Mouse (Mus musculus): ENCODE data around the gene Prss36. TPM values are rescaled to one million over a fixed set of nuclear protein-coding genes. Genes with fewer than 3 reads are reported as not detected.
"Not testable (repeated sequence)": the region's sequence is repeated elsewhere in the genome, so short reads cannot be mapped to it uniquely, and the experiment has no call there.

The Prss36 gene
- total RNA-seq (2021): 1 to 10 TPM; 6.1 to 7.1 TPM
- long read RNA-seq, experiment 1, partial matches to known transcripts: 1 of 12 reads
- long read RNA-seq, experiment 1, other reads (novel, unspliced or antisense): 5 of 12 reads
- long read RNA-seq, experiment 2, partial matches to known transcripts: 0 of 5 reads
- long read RNA-seq, experiment 2, other reads (novel, unspliced or antisense): 5 of 5 reads

DNA sequence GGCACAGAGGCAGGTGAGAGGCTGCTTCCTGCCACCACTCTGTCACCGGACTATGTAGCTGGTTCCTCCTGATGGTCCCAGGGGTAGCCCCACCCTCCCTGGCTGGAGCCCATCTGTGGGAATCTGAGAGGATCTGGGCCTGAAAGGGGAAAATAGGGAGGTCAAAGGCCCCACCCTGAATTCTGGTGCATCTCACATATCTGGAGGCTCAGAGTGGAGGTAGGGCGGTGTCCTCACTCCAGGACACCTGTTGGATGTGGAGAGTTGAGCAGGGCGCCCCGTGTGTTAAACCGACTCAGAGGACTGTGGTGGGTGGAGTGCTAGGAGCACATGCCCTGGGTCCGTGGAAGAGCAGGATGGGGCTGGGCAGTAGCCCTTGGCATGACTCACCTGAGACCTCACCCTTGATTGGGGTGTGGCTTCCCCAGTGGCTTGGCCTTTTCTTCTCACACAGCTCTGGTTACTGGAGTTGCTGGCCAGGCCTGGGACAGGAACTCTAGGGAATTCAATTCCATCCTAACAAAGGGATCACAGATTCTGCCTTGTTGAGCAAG lies at the start of gene Prss36:
Prss36 (minus strand) TSS at position 256 of the 554 bp plus-strand sequence.
- no peak for DNase-seq (ENCODE audit: low spot score)

DNA sequence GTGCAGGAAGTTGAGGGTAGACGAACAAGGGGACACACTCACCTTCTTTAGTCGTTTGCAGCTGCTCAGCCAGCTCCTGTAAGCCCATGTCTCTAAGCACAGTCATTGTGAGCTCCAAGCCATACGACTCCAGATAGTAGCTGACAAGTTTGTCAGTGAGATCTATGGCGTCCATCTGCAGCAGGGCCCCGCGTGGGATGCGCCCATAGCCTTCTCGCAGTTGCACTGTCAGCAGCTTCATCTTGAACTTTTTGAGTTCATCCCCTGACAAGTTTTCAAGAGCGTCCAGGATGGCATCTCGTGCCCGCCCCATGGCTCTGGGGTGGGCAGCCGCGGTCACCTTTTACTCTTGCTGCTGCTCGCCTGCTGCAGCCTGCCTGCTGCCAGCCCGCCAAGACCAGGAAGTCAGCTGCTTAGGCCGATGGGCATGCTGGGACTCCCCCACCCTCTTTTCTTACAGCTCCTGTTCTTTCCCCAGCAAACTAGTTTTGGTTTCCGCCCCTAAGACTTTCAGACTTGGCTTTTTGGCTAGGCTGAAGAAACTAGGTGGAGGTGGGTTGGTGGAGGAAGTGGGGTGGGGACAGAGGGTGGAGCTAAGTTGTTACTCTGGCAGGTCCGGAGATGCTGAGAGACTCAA lies 46.9 kb upstream of the Prss36 start, which contains the start of gene Pycard:
Pycard (minus strand) TSS at position 527 of the 637 bp plus-strand sequence.
- DNase-seq (ENCODE audit: low spot score): no peak

DNA sequence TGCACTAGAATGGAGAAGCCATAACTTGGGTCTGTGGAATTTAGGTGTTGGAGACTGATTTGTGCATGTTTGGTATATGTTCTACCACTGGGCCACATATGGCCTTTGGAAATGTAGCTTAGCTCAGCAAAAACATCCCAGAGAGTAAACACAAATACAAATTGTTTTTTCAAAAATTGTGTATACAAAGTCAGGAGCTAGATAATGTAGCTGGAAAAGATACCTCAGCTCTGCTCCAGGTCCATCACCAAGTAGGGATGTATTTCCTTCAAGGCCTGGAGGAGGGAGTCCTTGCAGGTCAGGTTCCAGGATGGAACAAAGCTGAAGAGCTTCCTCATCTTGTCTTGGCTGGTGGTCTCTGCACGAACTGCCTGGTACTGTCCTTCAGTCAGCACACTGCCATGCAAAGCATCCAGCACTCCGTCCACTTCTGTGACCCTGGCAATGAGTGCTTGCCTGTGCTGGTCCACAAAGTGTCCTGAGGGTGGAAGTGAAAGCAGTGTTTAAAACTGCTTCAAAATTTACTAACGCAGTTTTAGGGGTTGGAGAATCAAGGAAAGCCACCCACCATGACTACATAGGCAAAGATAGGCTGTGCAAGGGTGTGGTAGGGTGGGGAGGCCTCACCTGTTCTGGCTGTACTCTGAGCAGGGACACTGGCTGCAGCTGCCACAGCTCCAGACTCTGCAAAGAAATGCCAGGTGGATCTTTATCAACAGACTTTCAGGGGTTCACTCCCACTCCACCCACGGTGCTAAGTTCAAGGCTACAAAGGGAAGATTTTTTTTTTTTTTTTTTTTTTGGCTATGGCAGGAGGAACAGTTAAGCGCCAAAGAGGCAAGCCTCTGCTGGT lies 46.2 kb upstream of the Prss36 start:
- DNase-seq (ENCODE audit: low spot score): no peak

DNA sequence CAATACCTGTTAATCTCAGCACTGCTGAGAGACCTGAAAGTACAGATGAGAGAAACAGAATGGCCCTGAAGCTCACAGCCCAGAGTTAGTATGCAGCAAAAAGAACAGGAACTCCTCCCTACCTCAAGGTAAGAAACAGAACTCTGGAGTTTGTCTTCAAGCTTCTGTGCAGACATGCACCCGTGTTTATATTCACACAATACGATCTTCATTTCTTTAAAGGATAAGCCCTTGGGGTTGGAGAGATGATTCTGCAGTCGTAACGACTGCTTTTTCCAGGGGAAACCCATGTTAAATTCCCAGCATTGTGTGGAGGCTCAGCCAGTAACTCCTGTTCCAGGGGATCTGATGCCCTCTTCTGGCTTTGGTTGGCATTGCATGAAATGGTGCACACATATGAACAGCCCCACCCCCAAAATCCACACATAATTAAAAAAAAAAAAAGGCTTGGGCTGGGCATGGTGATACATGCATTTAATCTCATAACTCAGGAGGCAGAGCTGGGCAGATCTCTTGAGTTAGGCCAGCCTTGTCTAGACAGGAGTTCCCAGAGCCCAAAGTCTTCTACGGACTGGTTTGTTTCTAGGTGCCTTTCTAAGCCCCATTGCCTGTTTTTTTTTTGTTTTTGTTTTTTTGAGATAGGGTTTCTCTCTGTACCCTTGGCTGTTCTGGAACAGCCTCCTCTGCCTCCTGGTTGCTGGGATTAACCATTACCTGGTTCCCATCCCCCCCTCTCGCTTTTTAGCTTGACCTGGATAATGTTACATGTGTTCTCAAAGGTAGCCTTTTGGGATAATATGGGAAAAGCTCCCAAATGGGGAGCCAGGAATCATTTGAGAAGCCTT lies 45.3 kb upstream of the Prss36 start:
- peak; percentile 63 for DNase-seq (ENCODE audit: low spot score)

DNA sequence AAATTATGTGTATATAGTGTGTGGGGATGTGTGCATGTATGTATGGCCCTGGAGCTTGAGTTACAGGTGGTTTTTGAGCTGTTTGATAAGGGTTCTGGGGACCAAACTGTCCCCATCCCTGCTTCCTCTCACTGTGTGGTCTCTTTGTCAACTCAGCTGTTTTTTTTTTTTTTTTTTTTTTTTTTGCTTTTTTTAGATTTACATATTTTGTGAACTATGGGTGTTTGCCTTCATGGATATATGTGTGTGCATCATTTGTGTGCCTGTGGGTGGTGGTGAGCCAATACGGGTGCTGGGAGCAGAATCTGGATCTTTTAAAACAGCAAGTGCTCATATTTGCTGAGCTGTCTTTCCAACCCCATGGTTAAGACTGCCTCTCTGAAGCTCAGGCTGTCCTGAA lies 42.4 kb upstream of the Prss36 start:
- DNase-seq (ENCODE audit: low spot score): no peak

DNA sequence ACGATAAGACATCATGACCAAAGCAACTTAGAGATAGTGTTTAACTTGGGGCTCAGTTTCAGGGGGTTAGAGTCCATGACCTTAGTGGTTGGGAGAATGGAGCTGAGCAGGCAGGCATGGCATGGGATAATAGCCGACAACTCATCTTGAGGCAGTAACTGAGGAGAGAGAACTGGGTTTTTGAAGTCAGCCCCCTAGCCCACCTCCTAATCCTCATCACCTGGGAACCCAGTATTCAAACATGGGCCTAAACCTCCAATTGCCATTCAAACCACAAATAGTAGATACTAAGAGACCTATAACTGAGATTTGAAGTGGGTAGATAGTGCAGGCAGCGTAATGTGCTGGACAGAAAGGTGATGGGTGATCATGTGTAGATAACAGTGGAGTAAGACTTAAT lies 34.1 kb upstream of the Prss36 start:
- DNase-seq (ENCODE audit: low spot score): no peak

DNA sequence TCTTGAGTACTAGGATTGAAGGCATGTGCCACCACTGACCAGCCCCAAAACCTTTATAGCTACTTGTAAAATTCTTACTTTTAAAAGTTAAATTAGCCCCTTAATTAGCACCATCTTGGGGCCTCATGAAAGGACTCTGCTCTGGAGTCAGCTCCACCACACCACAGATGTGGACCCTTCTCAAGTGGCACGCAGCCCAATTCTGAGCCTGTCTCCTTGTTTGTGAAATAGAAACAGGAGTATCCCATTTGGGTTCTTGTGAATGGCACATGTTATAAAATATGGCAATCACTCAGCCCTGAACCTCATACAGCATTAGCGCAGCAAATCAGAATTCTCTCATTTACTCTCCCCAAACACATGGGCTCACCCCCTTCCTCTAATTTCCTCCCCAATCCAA lies 32.3 kb upstream of the Prss36 start:
- DNase-seq (ENCODE audit: low spot score): no peak

DNA sequence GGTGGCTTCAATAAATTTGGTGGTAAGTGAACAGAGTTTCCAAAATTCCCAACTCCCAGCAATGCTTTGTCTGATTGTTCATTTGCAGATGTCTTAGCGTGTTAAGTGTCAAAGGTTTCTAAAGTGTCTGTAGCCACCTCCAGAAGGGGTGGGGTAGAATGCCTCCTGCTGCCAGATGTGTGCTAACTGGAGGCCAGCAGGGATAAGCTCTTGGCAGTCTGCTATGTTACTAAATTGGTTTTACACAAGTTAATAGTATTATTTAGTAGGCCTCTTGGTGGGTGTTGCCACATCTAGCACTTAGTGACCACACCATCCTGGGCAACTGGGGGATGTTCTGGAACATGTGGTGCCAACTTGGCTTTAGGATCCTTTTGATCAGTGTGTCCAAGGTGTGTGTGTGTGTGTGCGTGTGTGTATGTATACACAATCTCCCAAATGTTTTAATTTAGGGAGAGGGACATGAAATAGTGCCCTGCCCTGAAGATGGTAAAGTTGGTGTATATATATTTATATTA lies 27.9 kb upstream of the Prss36 start:
- peak; percentile 20 for DNase-seq (ENCODE audit: low spot score)

DNA sequence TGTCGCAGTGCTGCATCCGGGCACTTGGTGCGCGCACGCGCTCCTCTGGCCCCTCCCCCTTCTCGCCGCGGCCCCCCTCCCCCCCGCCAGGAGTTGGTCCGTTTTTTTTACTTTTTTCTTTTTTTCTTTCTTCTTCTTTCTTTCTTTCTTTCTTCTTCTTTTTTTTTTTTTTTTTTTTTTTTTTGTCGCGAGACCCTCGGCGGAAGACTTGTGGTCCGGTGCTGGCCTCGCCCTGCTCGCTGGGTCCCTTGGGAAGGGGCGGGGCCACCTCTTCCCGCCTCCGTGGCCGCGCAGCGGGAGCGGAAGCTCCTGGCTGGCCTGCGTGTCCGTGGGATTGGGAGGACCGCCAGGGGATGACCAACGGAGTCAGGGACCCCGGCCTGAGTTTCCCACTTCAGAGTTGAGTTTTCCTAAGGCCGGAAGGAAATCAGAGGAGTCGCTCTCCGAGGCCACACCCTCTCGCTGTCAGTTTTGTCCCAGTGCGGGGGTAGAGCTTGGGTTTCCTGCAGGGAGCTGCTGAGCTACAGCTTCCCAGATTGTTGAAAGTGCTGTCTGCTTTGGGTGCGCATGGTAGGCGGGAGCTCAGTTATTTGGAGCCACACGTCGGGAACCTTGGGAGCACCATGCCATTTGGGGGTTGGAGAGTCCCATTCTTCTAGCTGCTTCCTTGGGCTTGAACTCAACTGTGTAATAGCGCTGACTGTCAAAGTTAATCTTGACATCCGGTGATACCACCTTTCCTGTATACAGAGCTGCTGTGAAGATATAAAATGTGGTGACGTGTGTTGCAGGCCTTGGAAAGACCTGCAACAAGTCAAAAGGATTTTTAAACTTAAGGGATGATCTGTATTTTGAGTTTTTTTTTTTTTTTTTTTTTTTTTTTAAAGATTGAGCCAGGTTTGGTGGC lies 21.6 kb upstream of the Prss36 start:
- peak; percentile 77 for DNase-seq (ENCODE audit: low spot score)

DNA sequence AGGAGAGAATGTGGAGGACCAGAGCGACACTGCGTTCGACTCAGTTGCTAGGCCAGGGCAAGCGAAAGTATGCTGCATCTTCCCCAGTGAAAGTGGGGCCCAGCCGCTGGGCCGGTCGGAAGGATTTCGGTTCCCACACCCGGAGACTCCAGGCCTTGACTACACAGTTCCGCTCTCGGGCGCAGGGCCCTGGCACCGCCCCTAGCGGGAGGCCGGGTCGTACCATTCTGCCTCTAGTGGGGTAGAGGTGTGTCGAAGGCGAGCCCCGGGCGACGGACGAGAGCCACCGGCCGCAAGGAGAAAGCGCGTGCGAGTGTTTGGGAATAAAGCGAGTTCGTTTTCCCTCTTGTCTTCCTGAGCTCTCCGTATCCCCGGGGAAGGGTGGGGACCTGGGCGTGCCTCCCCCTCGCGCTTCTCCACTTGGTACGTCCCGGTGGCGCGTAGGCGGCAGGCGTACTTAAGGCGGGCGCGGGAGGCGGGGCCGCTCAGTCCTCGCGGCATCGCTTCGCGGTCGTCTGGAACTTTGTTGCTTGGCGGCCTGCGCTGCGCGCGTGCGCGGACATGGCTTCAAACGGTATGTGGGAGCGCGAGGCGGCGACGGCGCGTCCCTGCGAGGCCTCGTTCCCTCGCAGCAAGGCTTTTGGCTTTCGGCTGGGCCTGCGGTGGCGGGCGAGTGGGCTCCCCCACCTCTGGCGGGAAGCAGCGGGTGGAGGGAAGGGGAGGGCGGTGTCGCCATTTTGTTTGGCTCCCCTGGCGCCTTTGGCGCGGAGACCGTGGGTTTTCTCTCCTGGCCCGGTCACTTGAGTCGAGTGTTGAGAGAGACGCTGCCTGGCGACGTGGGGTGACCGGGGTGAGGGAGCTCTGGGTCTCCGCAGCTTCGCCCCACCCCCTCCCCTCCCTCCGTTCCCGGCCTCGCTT lies 20.7 kb upstream of the Prss36 start, which contains the start of gene Fus:
Fus (plus strand) TSS at position 454 of the 918 bp plus-strand sequence.
- DNase-seq (ENCODE audit: low spot score): peak; percentile 95

DNA sequence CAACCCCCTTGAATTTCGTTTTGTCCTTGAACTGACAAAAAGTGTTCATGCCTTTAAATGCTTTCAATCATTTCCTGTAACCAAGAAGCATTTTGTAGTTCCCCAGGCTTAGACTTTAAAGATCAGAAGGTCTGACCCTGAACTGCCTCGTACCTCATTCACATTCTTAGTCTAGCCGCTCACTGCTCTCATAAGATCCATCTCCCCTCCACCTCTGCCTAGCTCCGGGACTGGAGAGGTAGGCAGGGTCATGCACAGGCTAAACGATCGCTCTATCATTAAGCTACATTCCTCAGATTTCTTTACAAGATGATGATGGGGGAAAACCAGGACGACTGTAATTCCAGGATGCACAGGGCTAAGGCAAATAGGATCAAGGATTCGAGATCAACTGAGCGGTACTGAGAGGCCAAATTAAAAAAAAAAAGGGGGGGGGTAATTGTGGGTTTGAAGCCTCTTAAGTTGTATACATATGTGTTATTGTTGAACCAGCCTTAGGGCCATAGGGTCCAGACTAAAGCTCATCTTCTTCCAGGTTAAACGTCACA lies 19.9 kb upstream of the Prss36 start:
- DNase-seq (ENCODE audit: low spot score): no peak

DNA sequence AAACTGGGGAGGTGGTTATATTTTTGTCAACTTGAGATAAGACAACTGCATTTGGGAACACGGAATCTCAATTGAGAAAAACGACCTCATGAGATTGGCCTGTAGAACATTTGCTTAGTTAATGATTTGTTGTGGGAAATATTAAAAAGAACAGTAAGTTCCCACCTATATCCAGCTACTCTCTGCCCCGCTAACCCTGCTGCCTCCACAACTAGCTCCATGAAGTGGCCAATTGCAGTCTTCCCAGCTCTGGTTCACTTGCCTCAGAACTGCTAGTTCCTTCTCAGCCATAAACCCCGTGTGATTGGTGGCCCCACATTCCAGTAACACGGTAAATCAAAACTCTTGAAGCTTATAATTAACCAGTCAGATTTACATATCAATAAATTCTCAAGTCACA lies 12.8 kb upstream of the Prss36 start:
- DNase-seq (ENCODE audit: low spot score): no peak

DNA sequence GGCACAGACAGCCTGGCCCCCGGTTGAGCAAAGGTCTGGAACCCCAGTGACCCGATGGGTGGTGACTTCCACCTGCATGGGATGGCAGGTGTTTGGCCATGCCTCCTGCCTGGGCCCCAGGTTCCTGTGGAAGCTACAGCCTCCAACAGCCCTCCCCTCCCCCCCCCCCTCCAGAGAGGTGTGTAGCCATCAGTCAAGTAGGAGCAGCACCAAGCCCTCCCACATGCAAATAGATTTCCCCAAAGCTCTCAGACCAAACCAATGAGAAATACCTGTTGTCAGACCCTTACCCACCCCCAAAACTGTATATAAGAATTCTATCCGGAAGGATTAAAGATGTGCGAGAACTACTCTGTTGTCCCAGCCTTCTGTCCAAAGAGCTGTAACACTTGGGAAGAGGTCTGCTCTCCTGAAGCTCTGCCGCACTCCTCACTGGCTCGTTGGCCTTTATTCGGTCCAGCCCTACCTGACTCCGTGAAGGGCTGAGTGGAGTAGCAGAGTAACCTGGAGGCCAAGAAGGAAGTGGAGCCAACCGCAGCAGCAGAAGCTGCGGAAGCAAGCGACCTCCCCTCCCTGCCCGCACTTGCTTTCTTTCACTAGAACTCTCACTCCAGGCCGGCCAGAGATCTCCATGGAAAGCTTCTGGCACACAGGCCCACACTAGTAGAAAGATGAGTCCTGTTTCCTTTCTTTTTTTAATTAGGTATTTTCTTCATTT lies 6.5 kb upstream of the Prss36 start:
- no peak for DNase-seq (ENCODE audit: low spot score)

DNA sequence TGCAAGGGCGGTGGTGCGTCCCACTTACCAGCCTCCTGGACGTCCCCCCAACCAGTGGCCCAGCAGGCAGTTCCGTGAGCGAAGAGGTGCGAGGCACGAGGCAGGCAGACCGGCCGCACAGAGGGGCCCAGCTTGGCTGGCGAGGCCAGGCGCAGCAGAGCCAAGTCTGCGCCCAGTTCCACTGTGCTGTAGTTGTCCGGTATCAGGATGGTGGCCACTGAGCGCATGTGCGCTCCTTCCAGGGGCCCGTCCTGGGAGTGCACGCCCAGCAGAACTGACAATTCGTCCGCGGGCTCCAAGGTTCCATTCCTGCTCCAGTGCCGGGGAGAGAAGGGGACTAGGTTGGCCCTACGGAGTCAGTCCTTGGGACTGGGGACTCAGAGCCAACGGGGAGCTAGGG lies 1.9 kb downstream of the Prss36 start:
- DNase-seq (ENCODE audit: low spot score): no peak

DNA sequence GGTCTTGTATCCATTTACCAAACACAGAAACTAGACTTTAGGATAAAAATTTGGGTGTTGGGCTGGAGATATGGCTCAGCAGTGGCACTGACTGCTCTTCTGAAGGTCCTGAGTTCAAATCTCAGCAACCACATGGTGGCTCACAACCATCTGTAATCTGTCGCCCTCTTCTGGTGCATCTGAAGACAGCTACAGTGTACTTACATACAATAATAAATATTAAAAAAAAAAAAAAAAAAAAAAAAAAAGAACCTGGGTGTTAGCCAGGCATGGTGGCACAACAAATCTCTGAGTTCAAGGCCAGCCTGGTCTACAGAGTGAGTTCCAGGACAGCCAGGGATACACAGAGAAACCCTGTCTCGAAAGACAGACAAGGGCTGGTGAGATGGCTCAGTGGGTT lies 4.4 kb downstream of the Prss36 start:
- DNase-seq (ENCODE audit: low spot score): not testable (repeated sequence)

DNA sequence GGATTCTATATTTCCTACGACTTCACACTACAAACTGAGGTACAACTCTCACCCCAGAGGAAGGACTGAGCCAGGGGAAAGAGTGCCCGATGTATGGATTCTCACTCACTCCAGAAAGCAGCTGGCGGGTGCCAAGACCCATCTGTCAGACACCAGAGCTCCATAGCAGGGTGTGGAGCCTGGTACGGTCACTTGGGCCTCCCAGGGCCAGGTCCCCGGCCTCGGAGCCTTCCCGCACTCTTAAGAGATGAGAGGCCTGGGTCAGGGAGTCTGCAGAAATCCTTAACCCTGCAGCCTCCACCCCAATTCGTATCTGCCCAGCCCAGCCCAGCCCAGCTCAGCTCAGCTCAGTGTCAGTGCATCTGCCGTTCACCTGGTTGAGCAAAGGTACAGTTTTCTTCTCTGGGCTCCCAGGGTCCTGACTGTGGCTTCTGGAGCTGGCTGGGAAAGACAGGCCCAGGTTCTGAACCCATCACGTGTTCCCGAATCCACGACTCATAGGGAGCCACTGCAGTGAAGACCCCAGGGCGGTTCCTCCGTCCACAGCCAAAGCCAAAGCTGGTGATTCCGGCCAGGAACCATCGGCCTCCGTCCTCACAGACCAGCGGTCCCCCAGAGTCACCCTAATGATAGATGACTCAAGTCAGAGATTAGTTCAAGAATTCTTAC lies 10.2 kb downstream of the Prss36 start:
- DNase-seq (ENCODE audit: low spot score): no peak

DNA sequence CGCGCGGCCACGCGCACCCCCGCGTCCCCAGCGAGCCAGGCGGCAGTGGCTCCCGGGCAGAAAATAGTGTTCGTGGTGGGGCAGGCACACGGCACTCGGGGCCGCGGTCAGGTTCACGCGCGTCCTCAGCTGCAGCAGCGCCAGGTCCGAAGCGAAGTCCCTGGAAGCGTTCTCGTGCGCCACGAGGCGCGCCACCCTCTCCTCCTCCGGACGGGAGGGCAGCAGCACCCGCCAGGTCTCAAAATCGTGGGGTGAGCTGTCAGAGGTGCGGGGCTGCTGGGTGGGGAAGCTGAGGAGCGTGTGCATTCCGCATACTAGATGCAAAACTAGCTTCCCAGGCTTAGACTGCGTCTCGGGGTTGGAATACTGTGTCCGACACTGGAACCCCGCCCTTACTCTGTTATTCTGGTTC lies 10.8 kb downstream of the Prss36 start:
- DNase-seq (ENCODE audit: low spot score): no peak
